Mouse (Mus musculus): ENCODE measurements around the gene Max. TPM values are rescaled to one million over a fixed set of nuclear protein-coding genes. Genes with fewer than 3 reads are reported as not detected.

Max gene
- polyA plus RNA-seq, 1 experiment from 2014 or later: 11.5 TPM

DNA sequence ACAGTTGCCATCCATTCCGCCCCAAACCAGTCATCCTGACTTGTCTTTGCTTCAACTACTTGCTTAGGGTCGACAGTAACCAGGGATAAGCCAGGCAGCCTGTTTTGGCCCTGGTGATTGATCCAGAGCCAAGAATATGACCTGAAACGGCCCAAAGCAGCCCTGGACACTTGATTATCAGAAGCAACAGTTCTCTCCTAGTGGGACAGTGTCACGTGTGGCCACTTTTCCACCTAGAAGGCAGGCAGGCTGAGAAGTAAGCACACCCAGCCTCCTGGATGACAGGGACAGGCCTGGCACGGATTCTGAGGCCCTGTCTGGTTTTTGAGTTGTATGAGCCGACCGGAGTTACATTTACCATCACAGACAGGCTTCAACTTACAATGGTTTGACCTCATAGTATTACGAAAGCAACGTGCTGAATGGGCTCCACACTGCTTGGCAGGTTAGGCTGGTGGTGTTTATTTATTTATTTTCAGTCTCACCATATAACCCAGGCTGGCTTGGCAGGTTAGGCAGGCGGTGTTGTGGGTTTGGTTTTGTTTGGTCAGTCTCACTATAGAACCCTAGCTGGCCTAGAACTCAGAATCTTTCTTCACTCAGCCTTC, 35.6 kb downstream of the Max start:
- no peak overlapping the region for H3K4me3 ChIP-seq
- H3K4me1 ChIP-seq: no peaks in the 10 kb centered on the region
- H3K27me3 ChIP-seq (ENCODE audit: low read depth, poor library complexity, severe bottlenecking): no peaks in the 10 kb centered on the region
- H3K36me3 ChIP-seq: no peaks in the 10 kb centered on the region
- H3K9me3 ChIP-seq (replicated peaks): no peaks in the 10 kb centered on the region
- DNase-seq (ENCODE audit: low spot score): no peak
- no peak overlapping the region for H3K27ac ChIP-seq
- WGBS: 83% methylated on average over 10 of the region's 10 CpGs

DNA sequence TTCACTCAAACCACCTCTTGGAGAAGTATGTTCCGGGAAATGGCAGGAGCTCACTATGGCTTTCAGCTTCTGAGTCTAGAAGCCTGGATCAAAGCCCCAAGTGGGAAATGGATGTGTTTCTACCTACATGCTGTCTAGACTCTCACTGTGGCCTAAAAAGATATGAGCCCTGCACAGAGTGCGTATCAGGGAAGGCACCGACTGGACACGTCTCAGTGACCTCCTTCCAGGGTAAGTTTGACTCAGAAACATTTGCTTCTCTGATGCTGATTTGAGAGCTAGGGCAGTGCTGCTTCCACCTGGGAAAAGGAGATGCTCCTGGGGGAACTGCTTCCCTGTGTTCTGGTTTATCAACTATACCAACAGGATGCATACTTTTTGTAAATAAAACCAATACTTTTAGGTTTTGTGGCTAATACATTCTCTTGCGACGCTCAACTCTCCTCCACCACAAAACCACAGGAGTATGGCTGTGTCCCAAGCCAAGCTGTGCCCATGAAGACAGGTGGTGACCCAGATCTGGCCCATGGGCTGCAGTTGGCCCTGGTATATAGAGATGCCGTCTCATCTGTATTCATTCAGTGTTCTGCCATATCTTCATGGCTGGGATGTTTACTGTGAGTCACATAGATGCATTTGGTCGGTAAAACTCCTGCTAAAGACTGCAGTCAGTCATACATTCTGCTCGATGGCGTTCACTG, 36.9 kb downstream of the Max start:
- H3K27me3 ChIP-seq (ENCODE audit: low read depth, poor library complexity, severe bottlenecking): no peaks in the 10 kb centered on the region
- peaks cover 6% of the 10 kb centered on the region for H3K36me3 ChIP-seq
- H3K4me1 ChIP-seq: no peaks in the 10 kb centered on the region
- no peaks in the 10 kb centered on the region for H3K9me3 ChIP-seq (replicated peaks)
- no peak overlapping the region for H3K4me3 ChIP-seq
- no peak overlapping the region for H3K27ac ChIP-seq
- no peak for DNase-seq (ENCODE audit: low spot score)
- WGBS: 94% methylated on average over 10 of the region's 10 CpGs

DNA sequence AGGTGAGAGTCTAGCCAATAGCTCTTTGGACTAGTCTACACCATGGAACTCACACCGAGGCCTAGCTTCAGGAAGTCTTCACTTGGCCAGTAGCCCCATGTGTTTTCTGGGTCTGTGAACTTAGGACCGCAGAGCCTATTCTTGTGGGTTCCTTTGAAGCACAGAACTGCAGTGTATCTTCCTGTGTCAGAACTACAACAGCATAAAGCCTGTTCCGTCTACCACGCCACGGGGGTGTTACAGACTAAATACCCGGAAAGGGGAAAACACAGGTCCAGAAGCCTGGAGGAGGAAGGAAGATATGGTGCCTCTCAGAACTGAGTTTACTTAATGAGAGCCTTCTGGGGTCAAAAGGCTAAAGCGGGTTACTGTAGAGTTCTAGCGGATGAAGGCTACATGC, 38.9 kb downstream of the Max start:
- 94% methylated on average over 8 of the region's 8 CpGs for WGBS

DNA sequence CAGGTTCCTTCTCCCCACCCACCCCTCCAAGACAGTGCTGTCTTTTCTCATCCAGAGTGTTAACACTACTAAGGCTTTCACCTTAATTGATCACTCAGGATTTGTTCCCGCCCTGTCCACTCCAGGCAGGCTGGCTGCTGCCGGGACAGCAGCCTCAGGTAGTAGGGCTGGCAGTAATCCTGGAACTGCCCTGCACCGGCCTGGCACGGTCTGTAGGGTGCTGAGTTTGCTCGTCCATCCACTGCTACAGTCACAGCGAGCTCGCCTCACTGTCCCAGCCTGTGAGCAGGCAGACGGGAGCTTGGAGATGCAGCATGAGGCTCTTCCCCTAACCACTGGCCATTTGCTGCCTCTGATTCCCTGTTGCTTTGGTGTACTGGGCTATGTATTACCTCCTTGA, 41.0 kb downstream of the Max start:
- H3K36me3 ChIP-seq: peaks cover 26% of the 10 kb centered on the region
- H3K9me3 ChIP-seq (replicated peaks): no peaks in the 10 kb centered on the region
- no peak for DNase-seq (ENCODE audit: low spot score)
- H3K27me3 ChIP-seq (ENCODE audit: low read depth, poor library complexity, severe bottlenecking): no peaks in the 10 kb centered on the region
- no peaks in the 10 kb centered on the region for H3K4me1 ChIP-seq
- H3K27ac ChIP-seq: no peak overlapping the region
- H3K4me3 ChIP-seq: no peak overlapping the region
- WGBS: 84% methylated on average over 8 of the region's 8 CpGs

More for the DNA sequence above, 38.9 kb downstream of the Max start:
- Histone ChIP-seq H3K27me3 (ENCODE audit: low read depth, poor library complexity, severe bottlenecking) (no peaks in the 10 kb centered on the region), H3K9me3 (replicated peaks) (no peaks in the 10 kb centered on the region), H3K36me3 (peaks cover 13% of the 10 kb centered on the region), H3K4me1 (no peaks in the 10 kb centered on the region), H3K4me3 (no peak overlapping the region), H3K27ac (no peak overlapping the region)
- no peak for DNase-seq (ENCODE audit: low spot score)

DNA sequence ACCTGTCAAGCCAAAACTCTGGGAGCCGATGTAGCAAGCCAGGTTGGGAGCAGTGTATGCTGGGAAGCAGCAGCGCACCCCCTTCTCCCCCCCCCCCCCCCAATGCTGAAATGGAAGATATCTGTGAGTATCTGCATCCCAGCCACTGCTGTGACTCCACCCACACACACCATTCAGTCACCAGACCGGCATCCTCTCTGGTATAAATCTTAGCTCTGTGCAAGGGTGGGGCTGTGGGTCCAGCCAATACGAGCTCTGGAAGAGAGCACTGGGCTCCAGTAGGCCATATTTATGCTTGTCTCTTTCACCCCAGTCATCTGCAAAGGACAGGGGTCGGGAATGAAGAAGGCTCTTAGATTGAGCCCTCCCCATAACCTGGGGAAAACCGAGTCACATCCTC, 41.6 kb downstream of the Max start:
- Histone ChIP-seq H3K4me1 (no peaks in the 10 kb centered on the region), H3K9me3 (replicated peaks) (no peaks in the 10 kb centered on the region), H3K4me3 (no peak overlapping the region), H3K27ac (no peak overlapping the region), H3K27me3 (ENCODE audit: low read depth, poor library complexity, severe bottlenecking) (no peaks in the 10 kb centered on the region), H3K36me3 (peaks cover 26% of the 10 kb centered on the region)
- no peak for DNase-seq (ENCODE audit: low spot score)
- 82% methylated on average over 6 of the region's 6 CpGs for WGBS

DNA sequence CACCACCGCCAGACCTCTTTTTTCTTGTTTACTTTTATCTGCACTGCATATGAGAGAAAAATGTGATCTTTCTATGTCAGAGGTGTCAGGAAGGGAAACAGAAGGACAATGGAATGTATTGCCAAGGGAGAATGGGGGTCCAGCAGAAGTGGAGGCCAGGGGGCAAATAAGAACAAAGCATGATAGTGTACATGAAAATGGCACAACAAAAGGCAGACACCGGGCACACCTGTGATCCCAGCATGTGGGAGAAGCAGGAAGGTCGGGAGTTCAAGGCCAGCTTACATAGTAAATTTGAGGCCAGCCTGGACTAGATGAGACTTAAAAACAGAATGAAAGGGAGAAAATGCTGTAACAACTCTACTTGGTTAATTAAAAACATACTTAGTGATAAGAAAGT, 43.1 kb downstream of the Max start:
- no peak overlapping the region for H3K4me3 ChIP-seq
- H3K9me3 ChIP-seq (replicated peaks): no peaks in the 10 kb centered on the region
- H3K27me3 ChIP-seq (ENCODE audit: low read depth, poor library complexity, severe bottlenecking): no peaks in the 10 kb centered on the region
- H3K36me3 ChIP-seq: peaks cover 31% of the 10 kb centered on the region
- no peak for DNase-seq (ENCODE audit: low spot score)
- H3K27ac ChIP-seq: no peak overlapping the region
- WGBS: 73% methylated on average over 3 of the region's 3 CpGs
- H3K4me1 ChIP-seq: no peaks in the 10 kb centered on the region

DNA sequence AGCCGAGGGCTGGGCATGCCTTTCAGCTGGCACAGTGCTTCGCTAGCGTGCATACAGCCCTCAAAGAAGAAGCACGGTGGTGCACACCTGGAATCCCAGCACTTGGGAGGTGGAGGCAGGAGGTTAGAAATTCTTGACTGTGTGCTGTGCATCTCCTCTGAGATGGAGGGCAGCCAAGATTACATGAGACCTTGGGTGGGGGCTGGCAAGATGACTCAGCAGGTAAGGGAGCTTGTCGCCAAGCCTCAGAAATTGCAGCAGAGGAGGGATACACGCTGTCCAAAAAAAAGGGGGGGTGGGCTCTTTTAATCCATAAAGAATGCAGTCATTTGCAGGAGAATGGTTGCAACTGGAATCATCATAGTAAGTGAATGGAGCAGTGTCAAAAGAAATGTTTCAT, 43.9 kb downstream of the Max start:
- Histone ChIP-seq H3K27me3 (ENCODE audit: low read depth, poor library complexity, severe bottlenecking) (no peaks in the 10 kb centered on the region), H3K36me3 (peaks cover 31% of the 10 kb centered on the region), H3K27ac (no peak overlapping the region), H3K4me3 (no peak overlapping the region), H3K9me3 (replicated peaks) (no peaks in the 10 kb centered on the region), H3K4me1 (no peaks in the 10 kb centered on the region)
- 85% methylated on average over 6 of the region's 6 CpGs for WGBS
- DNase-seq (ENCODE audit: low spot score): no peak

DNA sequence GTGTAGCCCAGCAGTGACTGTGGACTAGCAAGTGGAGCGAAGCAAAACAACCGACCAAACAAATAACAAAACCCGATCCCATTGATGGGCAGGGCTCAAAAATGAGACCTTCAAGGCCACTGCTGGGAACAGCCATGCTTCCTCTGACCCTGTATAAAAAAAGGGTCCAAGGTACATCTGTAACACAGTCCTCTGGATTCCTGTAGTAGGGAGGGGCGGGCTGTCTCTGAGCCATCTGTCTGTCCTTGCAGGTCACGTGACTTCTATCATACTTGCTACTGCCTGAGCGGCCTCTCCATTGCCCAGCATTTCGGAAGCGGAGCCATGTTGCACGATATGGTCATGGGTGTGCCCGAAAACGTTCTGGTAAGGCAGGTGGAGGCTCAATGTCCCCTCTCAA, 45.8 kb downstream of the Max start:
- 94% methylated on average over 11 of the region's 11 CpGs for WGBS
- H3K36me3 ChIP-seq: peaks cover 35% of the 10 kb centered on the region

DNA sequence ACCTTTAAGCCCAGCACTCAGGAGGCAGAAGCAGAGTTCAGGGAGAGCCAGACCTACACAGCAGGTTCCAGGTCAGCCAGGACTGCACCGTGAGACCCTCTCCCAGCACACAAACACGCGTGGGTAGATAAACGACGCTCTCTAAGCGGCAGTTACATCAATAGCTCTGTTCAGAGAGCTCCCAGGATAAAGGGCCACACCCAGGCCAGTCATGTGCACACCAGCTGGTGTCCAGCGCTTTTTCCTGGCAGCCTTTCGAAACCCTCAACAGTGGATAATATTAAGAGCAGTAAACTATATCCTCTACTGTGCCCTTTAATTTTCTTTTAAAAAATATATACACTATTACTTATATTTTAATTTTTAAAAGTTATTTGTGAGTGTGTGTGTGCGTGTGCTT, 49.8 kb downstream of the Max start:
- Histone ChIP-seq H3K27ac (no peak overlapping the region), H3K36me3 (peaks cover 38% of the 10 kb centered on the region)
- DNase-seq (ENCODE audit: low spot score): no peak

More for the DNA sequence above, 45.8 kb downstream of the Max start:
- Histone ChIP-seq H3K27ac (no peak overlapping the region), H3K27me3 (ENCODE audit: low read depth, poor library complexity, severe bottlenecking) (no peaks in the 10 kb centered on the region), H3K4me3 (no peak overlapping the region), H3K9me3 (replicated peaks) (no peaks in the 10 kb centered on the region), H3K4me1 (no peaks in the 10 kb centered on the region)
- DNase-seq (ENCODE audit: low spot score): no peak

DNA sequence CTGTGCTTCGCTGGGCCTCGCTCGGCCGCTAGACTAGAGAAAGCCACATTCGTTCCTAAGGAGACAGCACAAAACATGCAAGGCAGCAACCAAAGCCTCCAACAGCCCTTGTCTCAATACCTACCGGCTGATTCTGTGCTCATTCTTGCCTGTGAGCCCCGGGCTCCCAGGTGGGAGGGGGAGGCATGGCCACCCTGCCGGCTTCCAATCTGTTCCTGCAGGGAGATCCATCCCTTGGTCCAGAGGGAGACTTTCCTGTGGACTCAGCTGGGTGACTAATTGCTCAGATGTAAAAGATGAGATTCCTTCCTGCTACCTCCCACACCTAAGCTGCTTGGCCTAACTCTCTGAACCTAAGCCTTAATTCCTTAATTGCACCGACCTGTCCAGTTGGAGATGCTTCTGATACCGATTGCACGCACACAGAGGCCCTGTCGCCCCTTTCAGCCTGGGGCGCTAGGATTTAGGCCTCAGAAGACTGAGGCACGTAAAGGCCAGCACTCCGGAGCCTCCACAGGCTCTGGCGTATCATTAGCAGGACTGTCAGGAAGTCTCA, 50.8 kb downstream of the Max start:
- Histone ChIP-seq H3K9me3 (replicated peaks) (no peaks in the 10 kb centered on the region), H3K27me3 (ENCODE audit: low read depth, poor library complexity, severe bottlenecking) (no peaks in the 10 kb centered on the region), H3K27ac (no peak overlapping the region), H3K4me1 (no peaks in the 10 kb centered on the region), H3K36me3 (peaks cover 32% of the 10 kb centered on the region), H3K4me3 (no peak overlapping the region)
- no peak for DNase-seq (ENCODE audit: low spot score)
- WGBS: 78% methylated on average over 16 of the region's 16 CpGs

More for the DNA sequence above, 49.8 kb downstream of the Max start:
- WGBS: 81% methylated on average over 9 of the region's 9 CpGs
- Histone ChIP-seq H3K4me1 (no peaks in the 10 kb centered on the region), H3K9me3 (replicated peaks) (no peaks in the 10 kb centered on the region), H3K27me3 (ENCODE audit: low read depth, poor library complexity, severe bottlenecking) (no peaks in the 10 kb centered on the region), H3K4me3 (no peak overlapping the region)

DNA sequence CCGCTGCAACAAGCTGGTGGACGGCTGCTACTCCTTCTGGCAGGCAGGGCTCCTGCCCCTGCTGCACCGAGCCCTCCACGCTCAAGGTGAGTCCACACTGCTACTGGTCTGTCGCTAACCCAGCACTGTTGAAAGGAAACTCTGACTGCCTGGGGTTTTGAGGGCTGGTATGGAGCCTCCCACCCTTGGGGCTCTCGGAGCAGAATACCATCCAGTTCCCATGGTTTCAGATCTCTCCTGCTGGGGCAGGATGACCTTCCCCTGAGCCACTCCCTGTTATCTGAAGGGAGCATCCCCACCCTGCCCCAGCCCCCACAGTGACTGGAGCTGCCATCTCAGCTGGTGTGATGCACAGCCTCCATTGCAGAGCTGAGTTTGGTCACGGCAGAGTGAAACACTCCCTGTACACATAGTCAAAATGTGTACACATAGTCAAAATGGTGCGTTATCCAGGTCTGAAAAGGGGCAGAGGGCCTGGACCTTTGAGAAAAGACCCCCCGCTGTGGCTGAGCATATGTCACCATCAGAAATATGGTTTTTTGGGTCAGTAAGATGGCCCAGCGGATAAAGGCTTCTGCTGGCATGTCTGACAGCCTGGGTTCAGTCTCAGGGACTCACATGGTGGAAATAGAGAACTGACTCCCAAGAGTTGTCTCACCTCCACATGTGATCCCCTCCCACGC, 51.6 kb downstream of the Max start:
- H3K27ac ChIP-seq: peak overlapping the region; percentile 25; the same call in 1 of the 2 replicates
- 78% methylated on average over 11 of the region's 11 CpGs for WGBS
- H3K27me3 ChIP-seq (ENCODE audit: low read depth, poor library complexity, severe bottlenecking): no peaks in the 10 kb centered on the region
- no peaks in the 10 kb centered on the region for H3K4me1 ChIP-seq
- peaks cover 31% of the 10 kb centered on the region for H3K36me3 ChIP-seq
- no peak overlapping the region for H3K4me3 ChIP-seq
- no peak for DNase-seq (ENCODE audit: low spot score)
- no peaks in the 10 kb centered on the region for H3K9me3 ChIP-seq (replicated peaks)

DNA sequence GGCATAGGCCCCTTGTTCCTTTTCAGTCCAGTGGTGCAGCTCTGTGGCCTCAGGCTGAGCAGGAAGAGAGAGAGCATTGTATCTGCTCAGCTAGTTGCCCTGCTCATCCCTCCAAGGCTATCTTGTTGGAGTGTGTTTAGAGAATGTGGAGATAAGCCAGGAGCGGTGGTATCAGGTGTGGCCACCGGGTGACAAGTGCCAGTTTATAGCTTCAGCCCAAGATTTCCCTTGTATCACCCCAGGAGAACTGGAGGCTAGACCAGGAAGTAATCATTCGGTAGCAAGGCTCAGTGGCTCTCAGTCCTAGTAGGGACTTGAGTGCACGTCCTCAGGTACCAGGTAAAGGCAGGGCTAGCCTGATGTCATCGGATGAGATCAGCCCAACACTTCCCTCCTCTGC, 52.8 kb downstream of the Max start:
- Histone ChIP-seq H3K4me1 (no peaks in the 10 kb centered on the region), H3K9me3 (replicated peaks) (no peaks in the 10 kb centered on the region), H3K36me3 (peaks cover 26% of the 10 kb centered on the region), H3K4me3 (no peak overlapping the region), H3K27ac (no peak overlapping the region), H3K27me3 (ENCODE audit: low read depth, poor library complexity, severe bottlenecking) (no peaks in the 10 kb centered on the region)
- 82% methylated on average over 5 of the region's 5 CpGs for WGBS
- DNase-seq (ENCODE audit: low spot score): no peak

DNA sequence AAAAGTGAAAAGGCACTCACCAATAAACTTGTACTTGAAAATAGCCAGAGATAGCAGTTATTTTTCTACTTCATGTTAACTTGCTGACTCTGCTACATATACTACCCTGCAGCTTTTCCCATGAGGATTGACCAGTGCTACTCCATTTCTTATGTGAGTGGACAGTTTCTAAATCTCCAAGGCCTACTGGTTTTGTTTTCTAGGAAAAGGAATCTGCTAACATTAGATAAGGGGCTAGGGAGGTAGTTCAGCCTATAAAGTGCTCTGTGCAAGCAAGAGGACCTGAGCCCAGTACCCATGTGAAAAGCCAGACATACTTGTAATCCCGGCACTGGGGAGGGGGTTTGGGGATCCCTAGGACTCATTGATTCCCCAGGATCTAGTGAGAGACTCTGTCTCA, 55.7 kb downstream of the Max start:
- 87% methylated on average over 1 of the region's 1 CpGs for WGBS

More for the DNA sequence above, 55.7 kb downstream of the Max start:
- H3K4me3 ChIP-seq: no peak overlapping the region
- DNase-seq (ENCODE audit: low spot score): no peak
- peaks cover 28% of the 10 kb centered on the region for H3K36me3 ChIP-seq
- no peaks in the 10 kb centered on the region for H3K4me1 ChIP-seq
- no peaks in the 10 kb centered on the region for H3K9me3 ChIP-seq (replicated peaks)
- H3K27ac ChIP-seq: no peak overlapping the region
- no peaks in the 10 kb centered on the region for H3K27me3 ChIP-seq (ENCODE audit: low read depth, poor library complexity, severe bottlenecking)

All from limb, embryonic 10.5 days (tissue).